ENCODE assay signal across 8 mouse cellular contexts in genomic region chr6:118977443-118978271, GRCm38 (mm10).
DNase-seq lines count a peak whose midpoint lies in the region; ATAC-seq lines count a peak whose summit lies in the region.

No protein-coding gene starts in this region.

- H3K36me3 ChIP-seq in forebrain, embryonic 16.5 days (ENCODE audit: control insufficient read depth, insufficient read depth): no peaks in the 10 kb centered on the region
- no peaks in the 10 kb centered on the region for H3K36me3 ChIP-seq in neural tube, embryonic 12.5 days
- H3K36me3 ChIP-seq in kidney, embryonic 15.5 days: no peaks in the 10 kb centered on the region

- peak overlapping the region; percentile 35; the same call in 1 of the 2 replicates for H3K9ac ChIP-seq in forebrain, embryonic 16.5 days (replicated peaks; ENCODE audit: low read depth, low read length)
- H3K9ac ChIP-seq in neural tube, embryonic 12.5 days: no peak overlapping the region
- no peak overlapping the region for H3K9ac ChIP-seq in kidney, embryonic 15.5 days

- no peak for DNase-seq in cerebellum, postnatal 14 days
- DNase-seq in layer of hippocampus, adult 9-11 months: peak; percentile 87
- no peak for DNase-seq in spleen, postnatal 14 days (ENCODE audit: low spot score in 2 of 2)
- no peak for DNase-seq in heart, postnatal 10 days

- H3K9me3 ChIP-seq in forebrain, embryonic 16.5 days (ENCODE audit: control insufficient read depth, low read length): no peaks in the 10 kb centered on the region
- H3K9me3 ChIP-seq in neural tube, embryonic 12.5 days: no peaks in the 10 kb centered on the region
- no peaks in the 10 kb centered on the region for H3K9me3 ChIP-seq in kidney, embryonic 15.5 days (replicated peaks)

- intact Hi-C loops in heart, postnatal 10 days (cut with DNase I): no loop called here

- peak overlapping the region; percentile 40 for H3K4me2 ChIP-seq in forebrain, embryonic 16.5 days (ENCODE audit: low read length)
- no peak overlapping the region for H3K4me2 ChIP-seq in neural tube, embryonic 12.5 days (replicated peaks)
- no peak overlapping the region for H3K4me2 ChIP-seq in kidney, embryonic 15.5 days

- 0 out of 2 replicates have a peak overlapping the region, but pooled peaks have one; percentile 17 for H3K4me3 ChIP-seq in forebrain, embryonic 16.5 days (replicated peaks; ENCODE audit: low read length)
- H3K4me3 ChIP-seq in neural tube, embryonic 12.5 days: no peak overlapping the region
- H3K4me3 ChIP-seq in kidney, embryonic 15.5 days (replicated peaks): no peak overlapping the region

- peaks cover 30% of the 10 kb centered on the region for H3K4me1 ChIP-seq in forebrain, embryonic 16.5 days (replicated peaks; ENCODE audit: control insufficient read depth, insufficient read depth, low read length)
- H3K4me1 ChIP-seq in neural tube, embryonic 12.5 days: peaks cover 6% of the 10 kb centered on the region
- H3K4me1 ChIP-seq in kidney, embryonic 15.5 days: peaks cover 18% of the 10 kb centered on the region

- no peaks in the 10 kb centered on the region for H3K27me3 ChIP-seq in forebrain, embryonic 16.5 days (replicated peaks; ENCODE audit: control insufficient read depth, insufficient read depth, low read length)
- no peaks in the 10 kb centered on the region for H3K27me3 ChIP-seq in neural tube, embryonic 12.5 days (replicated peaks)
- no peaks in the 10 kb centered on the region for H3K27me3 ChIP-seq in kidney, embryonic 15.5 days

- H3K27ac ChIP-seq in forebrain, embryonic 16.5 days (ENCODE audit: low read length): peak overlapping the region; percentile 72
- no peak overlapping the region for H3K27ac ChIP-seq in neural tube, embryonic 12.5 days
- no peak overlapping the region for H3K27ac ChIP-seq in kidney, embryonic 15.5 days

- ATAC-seq in cerebellum, adult (ENCODE audit: insufficient number of reproducible peaks, low FRiP score, low TSS enrichment): 0 out of 2 replicates have a peak, but pooled peaks have one; percentile 27
- ATAC-seq in forebrain, embryonic 16.5 days: peak; percentile 92
- peak; percentile 77 for ATAC-seq in neural tube, embryonic 12.5 days (ENCODE audit: low FRiP score, low read depth)
- ATAC-seq in kidney, embryonic 15.5 days (replicated peaks; ENCODE audit: low FRiP score): no peak

- 13% methylated on average over 10 of the region's 10 CpGs for WGBS in forebrain, embryonic 16.5 days
- 23% methylated on average over 10 of the region's 10 CpGs for WGBS in neural tube, embryonic 12.5 days
- 44% methylated on average over 10 of the region's 10 CpGs for WGBS in kidney, embryonic 15.5 days
